Mouse (Mus musculus): ENCODE data around the gene Ccdc96. TPM values are rescaled to one million over a fixed set of nuclear protein-coding genes. Genes with fewer than 3 reads are reported as not detected.

Gene Ccdc96
- polyA plus RNA-seq (2012; rRNA removed), result 0.17 and 0.32 TPM in 2 replicates

DNA sequence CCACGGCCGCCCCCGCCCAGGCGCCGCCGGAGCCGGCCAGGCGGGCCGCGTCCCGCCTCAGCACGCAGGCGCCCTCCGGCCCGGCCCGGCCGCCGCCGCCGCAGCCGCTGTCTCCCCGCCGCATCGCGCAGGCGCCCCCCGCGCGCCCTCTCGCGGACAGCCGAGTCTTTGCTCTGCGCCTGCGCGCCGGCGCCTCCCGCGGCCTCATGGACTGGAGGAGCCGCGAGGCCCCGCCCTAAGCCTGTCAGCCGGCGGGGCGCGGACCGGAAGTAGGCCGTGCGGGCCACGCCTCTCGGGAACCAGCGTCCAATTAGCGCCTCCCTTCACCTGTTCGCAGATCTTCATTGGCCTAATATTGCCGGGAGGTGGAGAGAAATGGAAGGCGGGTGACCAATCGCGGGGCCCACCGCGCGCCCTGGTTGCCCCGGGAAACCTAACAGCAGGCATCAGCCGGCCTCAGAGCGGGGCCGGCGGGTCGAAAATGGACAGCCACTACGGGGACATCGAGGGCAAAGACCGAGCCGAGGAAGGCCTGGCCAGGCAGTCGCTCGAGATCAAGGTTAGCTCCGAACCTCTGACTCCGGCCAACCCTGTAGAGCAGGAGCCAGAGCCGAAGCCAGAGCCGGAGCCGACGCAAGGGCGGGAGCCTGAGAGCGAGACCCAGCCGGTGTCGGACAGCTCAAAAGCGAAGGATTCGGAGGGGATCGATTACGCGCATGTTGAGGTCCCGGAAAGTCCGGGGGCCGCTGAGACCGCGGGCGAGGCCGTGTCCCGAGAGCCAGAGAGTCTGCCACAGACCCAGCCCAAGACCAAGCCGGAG, at the start of gene Ccdc96, which contains the start of gene Tada2b:
TSS of gene Ccdc96 (plus strand) at position 418 of the 820 bp plus-strand sequence.
TSS of gene Tada2b (minus strand) at position 115 of the 820 bp plus-strand sequence.
- DNase-seq (ENCODE audit: low spot score), result peak; percentile 95

DNA sequence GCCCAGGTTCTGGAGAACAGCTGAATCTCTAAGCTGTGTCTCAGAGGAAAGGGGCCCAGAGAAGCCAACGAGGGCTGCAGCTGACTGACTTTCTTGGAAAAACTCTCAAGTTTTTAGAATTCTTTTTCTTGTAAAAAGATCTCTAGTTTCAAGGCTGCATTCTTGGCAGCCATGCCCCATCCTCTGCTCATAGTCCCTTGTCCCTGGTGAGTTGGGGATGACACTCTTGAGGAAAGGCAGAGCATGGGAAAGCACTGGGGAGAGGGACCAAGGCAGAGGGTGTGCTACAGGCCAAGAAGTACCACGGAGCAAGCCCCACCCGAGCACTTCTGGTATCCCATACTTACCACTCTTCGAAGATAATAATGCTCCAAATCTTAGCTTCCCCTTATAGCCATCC, 47.5 kb upstream of the Ccdc96 start:
- no peak for DNase-seq (ENCODE audit: low spot score)

DNA sequence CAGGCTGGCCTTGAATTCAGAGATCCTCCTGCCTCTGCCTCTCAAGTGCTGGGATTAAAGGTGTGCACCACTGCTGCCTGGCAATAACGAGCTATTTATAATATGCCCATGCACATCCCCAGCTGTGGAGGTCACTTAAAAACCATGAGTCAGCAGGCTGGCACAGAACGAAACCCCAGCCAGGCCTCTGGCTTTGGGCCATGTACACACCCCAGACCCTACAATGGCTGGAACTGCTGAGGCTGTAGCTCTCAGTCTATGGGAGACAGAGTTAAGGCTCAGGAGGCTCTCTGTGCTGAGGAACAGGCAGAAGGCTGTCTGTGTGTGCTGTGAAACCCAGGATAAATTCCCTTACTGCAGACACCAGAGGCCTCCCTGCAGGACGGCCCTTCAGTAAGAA, 43.6 kb upstream of the Ccdc96 start:
- DNase-seq (ENCODE audit: low spot score), result no peak

DNA sequence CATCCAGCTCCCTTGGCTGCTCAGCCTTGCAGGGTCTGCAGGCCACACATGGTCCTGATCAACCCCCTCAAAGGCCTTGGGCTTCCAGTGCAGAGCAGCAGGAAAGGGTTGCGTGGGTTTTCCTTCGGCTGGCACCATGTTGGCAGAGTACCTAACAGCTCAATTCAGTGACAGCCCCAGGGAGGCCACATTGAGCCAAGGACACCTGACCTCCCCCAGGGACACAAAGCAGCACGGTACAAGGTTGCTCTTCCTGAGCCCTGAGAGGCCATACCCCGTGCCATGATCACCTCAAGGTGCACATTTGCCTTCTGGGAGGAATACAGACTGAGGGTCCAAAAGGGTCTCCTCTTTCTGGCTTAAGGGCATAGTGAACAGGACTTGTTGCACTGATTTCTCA, 39.8 kb upstream of the Ccdc96 start:
- DNase-seq (ENCODE audit: low spot score), result no peak

DNA sequence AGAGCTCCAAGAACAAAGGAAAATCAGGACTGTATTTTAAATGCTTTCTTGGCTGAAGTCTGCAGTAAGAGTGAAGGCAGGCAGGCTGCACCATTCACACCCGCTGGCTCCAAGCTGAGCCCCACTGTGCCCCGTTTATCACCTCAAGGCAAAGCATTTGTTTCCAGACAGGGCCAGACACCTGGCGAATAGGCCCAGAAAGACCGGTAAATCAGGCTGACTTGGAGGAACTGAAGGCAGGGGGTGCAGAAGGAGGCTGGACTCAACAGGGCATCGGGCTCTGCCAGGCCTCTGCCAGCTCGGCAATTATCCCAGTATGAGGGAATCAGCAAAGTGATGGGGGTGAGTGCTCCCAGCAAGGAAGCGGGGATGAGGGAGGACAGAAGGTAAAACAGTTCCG, 39.4 kb upstream of the Ccdc96 start:
- no peak for DNase-seq (ENCODE audit: low spot score)

DNA sequence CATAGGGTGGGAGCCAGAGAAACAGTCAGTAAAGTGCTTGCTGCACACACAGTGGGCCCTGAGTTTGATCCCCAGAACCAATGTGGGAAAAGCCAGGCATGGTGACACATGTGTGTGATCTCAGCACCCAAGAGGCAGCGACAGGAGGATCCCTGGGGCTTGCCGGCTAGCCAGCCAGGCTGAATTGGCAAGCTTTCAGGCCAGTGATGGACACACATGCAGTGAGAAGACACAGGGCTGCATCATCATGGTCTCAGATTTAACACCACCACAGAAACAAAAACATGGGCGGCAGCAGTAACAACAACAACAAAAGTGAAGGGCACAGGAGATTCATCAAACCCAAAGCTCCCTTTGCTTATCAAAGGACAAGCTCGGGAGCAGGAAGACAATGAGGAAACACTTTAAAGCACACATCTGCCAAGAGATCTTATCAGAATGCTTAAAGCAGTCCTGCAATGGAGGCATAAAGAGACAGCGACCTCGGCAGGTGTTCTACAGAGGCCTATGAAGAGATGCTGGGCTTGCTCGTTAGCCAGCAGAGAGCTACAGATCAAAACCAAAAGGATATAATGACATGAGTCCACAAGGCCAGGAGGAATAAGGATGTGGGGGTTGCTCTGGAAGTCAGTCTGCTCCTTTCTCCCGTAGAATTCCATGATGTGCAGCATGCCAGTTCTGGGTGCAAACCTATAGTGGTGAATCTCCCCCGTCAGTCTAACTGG, 38.1 kb upstream of the Ccdc96 start:
- DNase-seq (ENCODE audit: low spot score), result no peak

DNA sequence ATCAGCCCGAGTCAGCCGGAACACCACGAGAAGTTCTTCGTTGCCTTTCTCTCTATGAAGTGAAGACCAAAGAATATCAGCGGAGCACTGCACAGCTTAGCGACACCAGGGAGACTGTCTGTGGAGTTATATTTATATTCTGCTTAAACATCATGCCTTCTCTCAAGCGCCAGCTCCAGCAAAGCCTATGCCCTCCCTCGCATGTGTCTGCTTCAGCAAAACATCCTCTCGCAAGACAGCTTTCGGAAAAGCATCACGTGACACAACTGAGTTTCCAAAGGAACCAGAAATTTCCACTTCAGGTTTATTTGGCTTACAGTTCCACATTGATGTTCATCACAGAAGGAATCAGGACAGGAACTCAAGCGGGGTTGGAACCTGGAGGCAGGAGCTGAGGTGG, 36.5 kb upstream of the Ccdc96 start:
- no peak for DNase-seq (ENCODE audit: low spot score)

DNA sequence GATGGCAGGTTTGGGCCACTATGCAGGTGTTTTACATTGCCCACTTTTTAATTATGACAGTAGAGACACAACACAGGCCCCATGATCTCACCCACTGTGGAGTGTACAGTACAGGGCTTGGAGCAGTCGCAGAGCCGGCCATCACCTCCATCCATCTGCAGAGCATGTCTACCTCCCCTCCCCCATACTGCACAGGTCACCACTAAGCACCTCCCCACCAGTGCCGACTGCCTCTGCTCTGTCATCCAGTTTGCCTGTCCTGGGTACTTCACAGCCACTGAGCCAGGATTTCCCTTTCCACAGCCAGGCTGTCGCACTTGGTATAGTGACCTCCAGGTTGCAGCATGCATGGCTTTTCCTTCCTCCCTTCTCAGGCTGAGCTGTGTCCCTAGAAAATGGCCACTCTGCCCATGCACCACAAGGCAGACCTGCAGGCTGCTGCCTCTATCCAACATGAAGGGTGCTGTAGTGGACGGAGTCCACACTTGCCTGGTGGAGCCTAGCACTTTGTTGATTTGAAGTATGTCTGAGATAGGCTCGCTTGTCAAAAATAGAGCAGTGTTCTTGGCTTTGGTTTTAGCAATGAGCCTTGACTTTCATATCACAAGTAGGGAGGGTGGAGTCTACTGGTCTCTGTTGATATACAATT, 34.6 kb upstream of the Ccdc96 start:
- no peak for DNase-seq (ENCODE audit: low spot score)

DNA sequence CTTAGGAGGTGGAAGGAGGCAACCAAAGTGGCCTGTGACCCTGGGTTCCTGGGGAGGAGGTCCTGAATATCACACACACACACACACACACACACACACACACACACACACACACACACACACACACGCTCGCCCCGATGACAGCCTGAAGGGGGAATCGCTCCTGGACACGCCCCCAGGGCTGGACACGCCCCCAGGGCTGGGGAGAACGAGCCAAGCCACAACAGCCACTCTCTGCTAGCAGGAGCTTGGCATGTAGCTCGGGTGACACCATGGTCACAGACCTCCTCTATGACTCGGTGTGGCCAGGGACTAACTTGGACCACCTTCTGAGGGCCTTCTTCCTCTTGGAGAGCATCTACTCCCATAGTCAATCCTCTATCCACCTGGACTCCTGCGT, 33.3 kb upstream of the Ccdc96 start:
- DNase-seq (ENCODE audit: low spot score), result no peak

DNA sequence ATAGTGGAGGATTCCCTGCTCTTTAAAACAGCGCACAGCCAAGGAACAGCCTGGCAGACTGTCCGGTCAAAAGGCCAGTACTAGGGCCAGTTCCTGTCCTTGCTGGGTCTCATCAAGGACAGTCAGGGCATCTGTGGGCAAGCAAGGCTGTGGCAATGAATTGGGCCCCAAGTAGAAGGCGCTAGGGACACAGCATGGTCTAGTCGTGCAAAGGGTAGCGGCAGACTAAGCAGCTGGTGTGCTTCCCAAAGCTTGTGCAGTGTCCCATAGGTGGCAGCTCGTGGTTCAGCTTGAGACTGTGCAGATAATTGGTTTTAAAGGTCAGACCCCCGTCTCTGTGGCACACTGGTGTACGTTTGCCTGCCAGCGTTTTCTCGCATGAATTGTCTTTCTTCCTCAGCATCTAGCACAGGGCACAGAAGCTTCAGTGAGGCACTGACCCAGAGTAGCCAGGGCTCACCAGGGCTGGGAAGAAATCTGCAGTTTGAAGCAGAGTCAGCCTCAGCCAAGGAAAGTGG, 32.5 kb upstream of the Ccdc96 start:
- no peak for DNase-seq (ENCODE audit: low spot score)

DNA sequence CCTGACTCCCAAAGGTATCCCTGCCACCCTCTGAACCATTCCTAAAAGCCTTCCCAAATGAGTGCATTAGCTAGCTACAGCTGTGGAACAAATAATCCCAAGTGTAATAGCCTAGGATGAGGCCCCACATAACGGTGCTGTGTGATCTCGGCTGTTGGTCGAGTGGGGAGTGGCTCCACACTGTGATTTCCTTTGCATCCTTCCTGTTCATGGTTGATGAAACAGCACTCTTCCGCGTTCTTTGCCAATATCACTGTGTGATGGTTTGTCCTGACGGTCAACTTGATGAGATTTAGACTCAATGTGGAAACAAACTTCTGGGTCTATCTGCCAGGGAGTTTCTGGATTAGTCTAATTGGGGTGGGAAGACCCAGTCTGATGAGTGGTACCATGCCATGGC, 31.6 kb upstream of the Ccdc96 start:
- DNase-seq (ENCODE audit: low spot score), result no peak

DNA sequence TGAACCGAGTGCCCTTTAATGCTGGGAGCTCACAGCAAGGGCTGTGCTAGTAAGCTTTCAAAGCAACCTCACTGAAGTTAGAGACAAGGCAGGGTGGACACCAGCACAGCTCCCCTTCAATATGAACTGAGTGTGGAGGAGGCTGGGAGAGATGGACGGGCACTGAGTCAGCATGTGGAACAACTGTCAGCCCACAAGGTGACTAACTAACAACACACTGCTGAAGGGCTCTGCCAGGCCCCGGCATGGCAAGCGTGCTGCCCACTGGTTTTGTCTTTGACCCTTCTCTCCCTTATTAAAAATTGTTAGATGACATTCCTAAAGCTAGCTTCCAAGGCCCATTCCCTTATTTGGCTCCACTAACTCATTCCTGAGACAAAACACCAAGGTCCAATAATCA, 26.7 kb upstream of the Ccdc96 start:
- no peak for DNase-seq (ENCODE audit: low spot score)

DNA sequence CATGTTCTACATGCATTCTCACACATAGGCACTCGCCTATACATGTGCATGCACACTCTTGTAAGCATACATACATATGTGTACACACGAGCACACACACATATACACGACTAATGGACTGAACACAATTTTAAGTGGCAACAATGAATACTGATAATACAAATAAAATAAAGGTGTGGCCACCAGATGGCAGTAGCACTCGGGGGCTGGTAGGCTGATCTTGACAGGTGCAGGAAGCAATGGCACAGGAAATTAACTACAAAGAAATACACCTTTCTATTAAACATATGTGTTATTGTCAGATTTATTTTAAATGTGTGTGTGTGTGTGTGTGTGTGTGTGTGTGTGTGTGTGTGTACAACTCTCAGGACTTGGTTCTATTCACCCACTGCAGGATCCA, 25.5 kb upstream of the Ccdc96 start:
- no peak for DNase-seq (ENCODE audit: low spot score)

DNA sequence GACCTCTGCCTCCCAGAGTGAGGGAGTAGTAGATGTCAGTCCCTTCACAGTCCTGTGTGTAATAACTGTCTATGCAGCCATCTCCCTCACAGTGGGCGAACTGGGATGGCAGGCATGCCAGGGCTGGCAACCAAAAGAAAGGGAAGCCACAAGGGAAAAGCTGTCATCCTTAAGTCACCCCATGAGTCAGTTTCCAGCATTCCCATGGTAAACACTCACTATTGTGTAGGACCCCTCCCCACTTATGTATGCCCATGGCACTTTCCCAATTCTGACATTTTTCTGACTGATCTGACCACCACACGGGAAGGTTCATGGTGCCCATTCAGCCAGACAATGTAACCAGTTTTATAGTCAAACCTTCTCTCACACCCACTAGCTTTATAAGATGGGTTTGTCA, 23.7 kb upstream of the Ccdc96 start:
- no peak for DNase-seq (ENCODE audit: low spot score)

DNA sequence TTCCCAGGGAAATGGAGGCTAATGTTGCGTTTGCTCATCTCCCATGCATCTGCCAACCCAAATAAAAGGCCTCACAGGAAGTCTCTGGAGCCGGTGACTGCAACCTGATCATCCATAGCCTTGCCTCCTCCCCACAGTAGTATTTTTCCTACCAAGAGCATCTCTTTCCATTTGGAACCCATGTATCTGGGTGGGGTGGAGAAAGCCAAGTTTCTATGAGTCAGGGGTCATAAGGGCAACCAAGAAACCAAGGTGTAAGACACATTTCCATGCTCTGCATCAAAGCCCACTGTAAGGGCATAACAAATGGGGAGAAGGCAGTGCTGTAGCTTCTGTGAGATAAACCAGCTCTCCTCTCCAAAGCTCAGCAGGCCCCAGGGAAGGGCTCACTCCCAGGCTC, 23.2 kb upstream of the Ccdc96 start:
- DNase-seq (ENCODE audit: low spot score), result no peak

DNA sequence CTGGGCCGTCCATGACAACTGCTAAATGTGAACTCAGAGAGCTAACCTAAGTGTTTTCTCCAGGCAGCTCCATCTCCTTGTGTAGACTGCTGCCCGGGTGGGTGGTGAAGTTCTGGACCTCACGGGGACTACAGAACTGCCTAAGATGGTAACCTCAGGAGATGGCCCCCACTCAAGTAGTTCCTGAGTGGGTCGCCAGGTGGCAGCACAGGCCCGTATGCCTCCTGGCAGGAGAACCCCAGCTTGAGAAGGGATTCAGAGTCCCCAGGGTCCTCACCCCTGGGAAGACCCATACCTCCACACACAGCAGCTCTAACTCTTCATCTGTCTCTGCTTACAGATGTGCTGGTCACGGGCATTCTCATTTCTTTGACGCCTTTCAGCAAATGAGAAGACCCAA, 21.6 kb upstream of the Ccdc96 start:
- DNase-seq (ENCODE audit: low spot score), result peak; percentile 73

DNA sequence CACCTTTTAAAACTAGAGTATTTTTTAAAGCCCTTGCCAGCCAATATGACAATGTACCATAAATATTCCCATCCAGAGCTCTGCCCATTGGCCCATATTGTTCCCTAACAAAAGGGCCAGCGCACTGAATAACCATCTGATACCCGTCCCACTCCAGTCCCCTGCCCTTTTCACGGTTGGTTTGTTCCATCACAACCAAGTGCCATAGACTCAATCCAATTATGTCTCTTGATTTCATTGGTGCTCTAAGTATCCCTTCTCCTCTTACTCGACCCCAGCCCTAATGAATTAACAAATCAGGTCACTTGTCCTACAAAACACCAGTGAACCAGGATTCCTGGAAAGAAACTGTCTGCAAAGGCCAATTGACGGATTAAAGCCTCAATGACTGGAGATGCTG, 21.0 kb upstream of the Ccdc96 start:
- no peak for DNase-seq (ENCODE audit: low spot score)

DNA sequence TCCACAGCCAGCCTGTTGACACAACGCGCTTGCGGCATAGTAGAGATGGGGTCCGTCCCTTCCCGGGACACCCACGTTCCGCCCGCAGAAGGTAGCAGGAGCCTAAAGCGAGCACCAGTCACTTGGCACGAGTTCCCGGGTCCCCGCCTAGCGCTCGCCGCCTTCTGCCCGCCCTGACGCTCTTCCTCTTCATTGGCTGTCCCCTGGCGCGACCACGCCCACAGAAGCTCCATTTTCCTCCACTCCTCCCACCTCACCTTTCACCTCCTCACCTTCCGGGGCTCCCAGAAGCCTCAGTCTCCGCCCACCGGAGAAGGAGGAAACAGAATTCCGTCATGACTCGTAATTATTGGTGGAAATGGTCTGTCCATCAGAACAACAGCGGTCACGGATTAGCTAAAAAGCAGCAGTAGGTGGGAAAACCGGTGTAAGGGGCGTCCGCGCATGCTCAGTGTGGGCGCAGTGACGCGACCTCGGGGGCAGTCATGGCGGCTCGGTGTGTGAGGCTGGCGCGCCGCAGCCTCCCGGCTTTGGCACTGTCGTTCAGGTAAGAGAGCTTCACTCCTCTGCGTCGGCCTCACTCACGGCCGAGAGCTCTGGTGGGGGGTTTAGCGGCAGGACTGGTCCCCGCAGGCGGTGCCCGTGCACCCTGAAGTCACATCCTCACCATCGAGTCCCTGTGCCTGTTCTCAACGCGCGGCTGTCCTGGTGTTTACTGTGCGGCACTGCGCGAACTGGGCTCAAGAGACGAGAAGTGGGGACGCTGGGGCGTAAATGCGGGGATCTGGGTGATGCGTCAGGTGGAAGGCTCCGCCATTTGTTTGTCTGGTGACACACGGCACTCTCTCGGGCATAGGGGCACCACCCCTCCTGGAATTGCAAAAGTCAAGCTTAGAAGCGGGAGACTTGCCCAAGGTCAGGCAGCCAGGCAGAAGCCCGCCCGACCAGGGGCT, 19.4 kb upstream of the Ccdc96 start, which contains the start of gene Grpel1:
TSS of gene Grpel1 (plus strand) at position 290 of the 953 bp plus-strand sequence.
- DNase-seq (ENCODE audit: low spot score), result peak; percentile 90

DNA sequence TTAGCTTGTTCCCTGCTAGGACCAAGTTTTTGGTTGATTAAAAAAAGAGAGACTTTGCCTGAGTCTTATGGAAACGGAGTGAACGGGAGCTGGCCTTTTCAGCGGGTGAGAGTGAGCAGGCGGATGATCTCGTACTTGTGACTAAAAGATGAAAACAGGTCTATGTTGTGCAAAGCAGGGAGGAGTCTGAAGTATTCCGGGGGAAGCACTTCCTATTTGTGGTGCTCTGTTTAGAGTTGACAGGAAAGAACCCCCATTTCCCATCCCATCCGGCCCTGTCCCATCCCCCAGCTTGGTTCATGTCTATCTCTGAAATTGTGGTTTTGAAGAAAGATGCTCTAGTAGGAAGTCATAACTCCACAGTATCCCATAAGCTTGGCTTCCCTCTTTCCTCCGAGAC, 18.5 kb upstream of the Ccdc96 start:
- no peak for DNase-seq (ENCODE audit: low spot score)

DNA sequence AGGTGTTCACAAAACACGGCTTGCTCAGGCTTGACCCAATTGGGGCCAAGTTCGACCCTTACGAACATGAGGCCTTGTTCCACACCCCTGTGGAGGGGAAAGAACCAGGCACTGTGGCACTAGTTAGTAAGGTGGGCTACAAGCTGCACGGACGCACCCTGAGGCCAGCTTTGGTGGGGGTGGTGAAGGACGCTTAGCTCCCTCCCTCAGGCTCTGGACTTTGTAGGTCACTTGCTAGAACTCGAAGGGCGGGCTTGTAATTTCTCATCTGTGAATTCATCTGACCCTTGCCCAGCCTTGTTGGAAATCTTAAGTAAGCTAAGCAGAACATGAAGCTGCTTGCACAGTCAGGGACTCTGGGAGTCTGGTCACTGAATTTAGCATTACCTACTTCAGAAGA, 13.2 kb upstream of the Ccdc96 start:
- no peak for DNase-seq (ENCODE audit: low spot score)
